ENCODE assay signal across 19 mouse cellular contexts in the genomic region with DNA sequence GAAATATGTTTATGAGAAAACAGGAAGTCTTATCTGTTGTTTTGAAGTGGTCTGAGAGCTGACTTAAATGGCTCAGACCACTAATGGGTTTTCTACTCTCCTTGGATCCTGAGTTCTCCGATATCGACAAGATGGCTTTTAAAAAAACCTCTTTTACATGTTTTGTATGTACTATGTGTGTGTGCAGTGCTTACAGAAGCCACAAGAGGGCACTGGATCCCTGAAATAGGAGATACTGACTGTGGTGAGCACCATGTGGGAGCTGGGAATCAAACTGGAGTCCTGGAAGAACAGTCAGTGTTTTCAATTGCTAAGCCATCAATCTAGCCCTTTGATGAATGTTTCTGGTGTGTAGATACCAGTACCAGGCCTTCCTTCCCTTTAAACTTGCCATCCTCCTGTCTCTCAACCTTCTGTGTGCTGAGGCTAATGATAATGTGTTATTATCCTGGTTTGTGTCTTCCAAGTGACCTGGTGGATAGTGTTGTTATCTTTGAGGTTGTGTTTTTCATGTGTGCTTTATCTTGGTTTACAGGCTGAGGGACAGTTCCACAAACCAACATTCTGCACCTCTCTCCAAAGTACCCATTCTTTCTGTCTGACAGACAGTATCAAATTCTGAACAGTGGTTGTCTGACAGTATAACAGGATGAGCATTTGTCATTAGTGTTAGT.
A peak's percentile ranks its signal among the peaks of the same experiment; 100 is the strongest.
DNase-seq lines count a peak whose midpoint lies in the region; ATAC-seq and TF ChIP-seq lines count a peak whose summit lies in the region.
"Had no signal": no experiment of that assay in that cellular context is flagged by ENCODE, and none has a peak within 500 bp of the region (broad histone marks: within the 10 kb centered on the region; RNA-seq: fewer than 3 reads in every experiment).

No protein-coding gene starts in this region.

- DNase-seq in CD4-positive, CD25-positive, alpha-beta regulatory T cell, adult 2 months (ENCODE audit: low read depth, low spot score) = peak; percentile 43
- no peak for DNase-seq in liver, embryonic 11.5 days (ENCODE audit: low spot score)
- no peak for DNase-seq in liver
- DNase-seq in Patski (ENCODE audit: low read depth, low spot score) = no peak
- no peak for DNase-seq in frontal cortex, postnatal 14 days (ENCODE audit: low spot score in 2 of 2)
- DNase-seq in limb, embryonic 10.5 days (ENCODE audit: low spot score) = no peak
- DNase-seq: cerebellum, adult 11 months; cerebellum, postnatal 36 days; forebrain, postnatal 0 days; gastrocnemius, postnatal 14 days; kidney, postnatal 36 days; retina, postnatal 1 day had no signal

- no peak overlapping the region for H3K27ac ChIP-seq in liver, embryonic 11.5 days (ENCODE audit: low read depth, low read length)
- H3K27ac ChIP-seq in limb, embryonic 10.5 days = no peak overlapping the region
- H3K27ac ChIP-seq: hindbrain, embryonic 10.5 days; intestine, embryonic 15.5 days; left cerebral cortex, adult 2 months; limb, embryonic 12.5 days; midbrain, embryonic 10.5 days had no signal

- 96% methylated on average over 2 of the region's 2 CpGs for WGBS in liver, embryonic 11.5 days
- 98% methylated on average over 2 of the region's 2 CpGs for WGBS in limb, embryonic 10.5 days

- no peak overlapping the region for H3K4me3 ChIP-seq in liver, embryonic 11.5 days (ENCODE audit: low read depth, low read length)
- H3K4me3 ChIP-seq in limb, embryonic 10.5 days = no peak overlapping the region
- H3K4me3 ChIP-seq: hindbrain, embryonic 10.5 days; intestine, embryonic 15.5 days; left cerebral cortex, adult 2 months; limb, embryonic 12.5 days; midbrain, embryonic 10.5 days had no signal

- no peak for ATAC-seq in CD4-positive, CD25-positive, alpha-beta regulatory T cell, adult 4 months
- peak; percentile 44; the same call in 1 of the 2 replicates for ATAC-seq in liver, embryonic 11.5 days (replicated peaks; ENCODE audit: low FRiP score)
- ATAC-seq in Patski = no peak
- ATAC-seq in megakaryocyte progenitor cell, adult 5-6 weeks (replicated peaks; ENCODE audit: poor library complexity) = peak; percentile 17
- ATAC-seq: forebrain, postnatal 0 days; intestine, embryonic 15.5 days had no signal

- peaks cover 7% of the 10 kb centered on the region for H3K9me3 ChIP-seq in liver, embryonic 11.5 days (ENCODE audit: control insufficient read depth, low read length)
- peaks cover 5% of the 10 kb centered on the region; the same call in 1 of the 2 replicates for H3K9me3 ChIP-seq in limb, embryonic 10.5 days (replicated peaks)
- H3K9me3 ChIP-seq: intestine, embryonic 15.5 days had no signal

- in situ Hi-C loops in Patski (cut with MboI; ENCODE audit: low pct_unique_long_range_greater_than_20kb) = no loop called here

- H3K36me3 ChIP-seq in liver, embryonic 11.5 days (ENCODE audit: control insufficient read depth, insufficient read depth, low read length) = peaks cover 6% of the 10 kb centered on the region
- H3K36me3 ChIP-seq in limb, embryonic 10.5 days = peaks cover 5% of the 10 kb centered on the region; the same call in 1 of the 2 replicates
- H3K36me3 ChIP-seq: limb, embryonic 12.5 days had no signal

- H3K27me3 ChIP-seq in liver, embryonic 11.5 days (replicated peaks; ENCODE audit: control insufficient read depth, insufficient read depth, low read length) = no peaks in the 10 kb centered on the region
- no peaks in the 10 kb centered on the region for H3K27me3 ChIP-seq in Patski
- H3K27me3 ChIP-seq in limb, embryonic 10.5 days (ENCODE audit: low read depth, poor library complexity, severe bottlenecking) = no peaks in the 10 kb centered on the region
- H3K27me3 ChIP-seq: intestine, embryonic 15.5 days; limb, embryonic 12.5 days had no signal

- POLR2A ChIA-PET in Patski (lab: Charles Lee) = interaction anchor here (0.6 kb wide), 1 partner anchor 70 kb away, joined by 5 read pairs; no protein-coding TSS in a partner anchor

- CTCF ChIA-PET in Patski (lab: Charles Lee) = interaction anchor here (1.1 to 1.2 kb wide), 2 partner anchors 52 to 79 kb away, joined by 3 to 5 read pairs; no protein-coding TSS in a partner anchor

- peak; percentile 50 for TF ChIP-seq CTCF in Patski (IDR thresholded peaks at IDR 0.05)

- H3K4me1 ChIP-seq in liver, embryonic 11.5 days (replicated peaks; ENCODE audit: control insufficient read depth, insufficient read depth, low read length) = peaks cover 75% of the 10 kb centered on the region
- H3K4me1 ChIP-seq in limb, embryonic 10.5 days = peaks cover 2% of the 10 kb centered on the region

- H3K4me2 ChIP-seq in liver, embryonic 11.5 days = no peak overlapping the region
- H3K4me2 ChIP-seq: intestine, embryonic 15.5 days; limb, embryonic 12.5 days had no signal

- no peak overlapping the region for H3K9ac ChIP-seq in liver, embryonic 11.5 days (ENCODE audit: low read depth, low read length)
- H3K9ac ChIP-seq: forebrain, postnatal 0 days; intestine, embryonic 15.5 days; limb, embryonic 12.5 days had no signal

Comparison
In these comparisons a context has a peak if more than half of its experiments do, and no peak if none do; other contexts are left out.
1. ATAC-seq: peak in liver, embryonic 11.5 days (single experiment) and megakaryocyte progenitor cell, adult 5-6 weeks (single experiment); none in CD4-positive, CD25-positive, alpha-beta regulatory T cell, adult 4 months (single experiment) and Patski (single experiment).